Mouse (Mus musculus): ENCODE results near the gene Traf7. TPM values are rescaled to one million over a fixed set of nuclear protein-coding genes. Genes with fewer than 3 reads are reported as not detected.

Traf7 gene
- polyA plus RNA-seq, 1 experiment: 142 TPM

DNA sequence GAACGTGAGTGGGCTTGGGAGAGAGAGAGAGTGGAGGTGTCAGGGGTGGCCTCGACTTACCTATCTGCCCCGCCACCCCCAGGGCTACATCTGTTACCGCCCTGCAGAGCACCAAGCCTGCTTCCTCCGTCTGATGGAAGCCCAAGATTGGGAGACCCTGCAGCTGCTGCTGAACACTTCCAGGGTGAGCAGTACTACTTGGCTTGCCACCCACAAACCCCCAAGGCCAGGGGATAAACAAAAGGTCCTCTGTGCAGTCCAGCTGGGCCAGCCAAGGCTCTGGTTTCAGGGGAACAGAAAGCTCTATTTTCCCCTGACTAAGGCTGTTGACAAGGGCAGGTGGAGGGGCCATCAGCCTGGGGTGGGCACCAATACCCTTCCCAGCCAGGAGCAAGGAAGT, 53.2 kb downstream of the Traf7 start:
- no peak overlapping the region for H3ac ChIP-seq (ENCODE audit: control insufficient read depth, insufficient read length, low read depth)
- TF ChIP-seq USF1 (IDR thresholded peaks at IDR 0.05; ENCODE audit: low read depth) (no peak), CTCF (IDR thresholded peaks at IDR 0.05; ENCODE audit: control insufficient read depth, insufficient read depth, insufficient read length) (no peak), CEBPB (IDR thresholded peaks at IDR 0.05; ENCODE audit: low read depth) (no peak), MYOG (IDR thresholded peaks at IDR 0.05; ENCODE audit: control insufficient read depth, extremely low read depth, insufficient read length) (no peak), MYOD1 (IDR thresholded peaks at IDR 0.05; ENCODE audit: control insufficient read depth, insufficient read length, low read depth) (no peak), MAX (IDR thresholded peaks at IDR 0.05) (no peak), FOSL1 (IDR thresholded peaks at IDR 0.05; ENCODE audit: insufficient read depth, low read length, poor library complexity, severe bottlenecking) (no peak)
- peaks cover 20% of the 10 kb centered on the region for H3K79me3 ChIP-seq (ENCODE audit: low read depth)
- no peaks in the 10 kb centered on the region for H3K27me3 ChIP-seq (ENCODE audit: control insufficient read depth, insufficient read depth, insufficient read length)
- peaks cover 40% of the 10 kb centered on the region for H3K79me2 ChIP-seq (ENCODE audit: control insufficient read depth, insufficient read depth)
- H3K36me3 ChIP-seq (ENCODE audit: control insufficient read depth, insufficient read depth): peaks cover 47% of the 10 kb centered on the region
- H3K4me3 ChIP-seq (ENCODE audit: insufficient read depth, poor library complexity, severe bottlenecking): no peak overlapping the region

GRCm38 (mm10) chr17:24473612-24474275, 54.0 kb downstream of the Traf7 start, which contains the start of gene Bricd5:
Bricd5 (plus strand) TSS chr17:24473884.
- no peaks in the 10 kb centered on the region for H3K27me3 ChIP-seq (ENCODE audit: control insufficient read depth, insufficient read depth, insufficient read length)
- no peak within 1 kb of the TSS for H3K4me3 ChIP-seq (ENCODE audit: insufficient read depth, poor library complexity, severe bottlenecking)
- peaks cover 20% of the 10 kb centered on the region for H3K79me3 ChIP-seq (ENCODE audit: low read depth)
- H3ac ChIP-seq (ENCODE audit: control insufficient read depth, insufficient read length, low read depth): no peak within 1 kb of the TSS
- TF ChIP-seq CEBPB (IDR thresholded peaks at IDR 0.05; ENCODE audit: low read depth): no peak
- no peak for TF ChIP-seq MAX (IDR thresholded peaks at IDR 0.05)
- H3K79me2 ChIP-seq (ENCODE audit: control insufficient read depth, insufficient read depth): peaks cover 40% of the 10 kb centered on the region
- H3K36me3 ChIP-seq (ENCODE audit: control insufficient read depth, insufficient read depth): peaks cover 47% of the 10 kb centered on the region

DNA sequence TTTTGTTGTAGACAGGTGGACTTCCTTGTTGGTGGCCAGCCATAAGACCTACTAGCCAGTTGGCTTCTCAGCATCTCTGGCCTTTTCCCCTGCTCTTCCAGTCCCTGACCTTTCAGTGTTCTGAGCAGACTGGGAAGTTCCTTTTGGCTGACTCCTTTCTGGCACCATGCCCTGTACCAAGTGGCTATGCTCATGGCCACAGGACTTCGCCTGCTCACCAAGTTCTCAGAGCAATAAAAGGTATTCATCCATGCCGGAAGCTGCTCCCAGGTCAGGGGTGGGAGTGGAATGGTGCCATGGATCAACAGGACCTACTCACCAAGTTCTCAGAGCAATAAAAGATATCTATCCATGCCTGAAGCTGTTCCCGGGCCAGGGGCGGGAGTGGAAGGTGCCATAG, 55.2 kb downstream of the Traf7 start:
- peak overlapping the region; percentile 7 for H3K4me3 ChIP-seq (ENCODE audit: insufficient read depth, poor library complexity, severe bottlenecking)
- H3K36me3 ChIP-seq (ENCODE audit: control insufficient read depth, insufficient read depth): peaks cover 47% of the 10 kb centered on the region
- no peak overlapping the region for H3ac ChIP-seq (ENCODE audit: control insufficient read depth, insufficient read length, low read depth)
- no peaks in the 10 kb centered on the region for H3K27me3 ChIP-seq (ENCODE audit: control insufficient read depth, insufficient read depth, insufficient read length)
- peaks cover 30% of the 10 kb centered on the region for H3K79me2 ChIP-seq (ENCODE audit: control insufficient read depth, insufficient read depth)
- TF ChIP-seq FOSL1 (IDR thresholded peaks at IDR 0.05; ENCODE audit: insufficient read depth, low read length, poor library complexity, severe bottlenecking): no peak
- no peak for TF ChIP-seq MAX (IDR thresholded peaks at IDR 0.05)
- TF ChIP-seq MYOG (IDR thresholded peaks at IDR 0.05; ENCODE audit: control insufficient read depth, extremely low read depth, insufficient read length): no peak
- H3K79me3 ChIP-seq (ENCODE audit: low read depth): peaks cover 20% of the 10 kb centered on the region

- TF ChIP-seq MAX (IDR thresholded peaks at IDR 0.05) (peak; percentile 1), CTCF (IDR thresholded peaks at IDR 0.05; ENCODE audit: control insufficient read depth, insufficient read depth, insufficient read length) (no peak)
- Histone ChIP-seq H3K4me3 (ENCODE audit: insufficient read depth, poor library complexity, severe bottlenecking) (peak overlapping the region; percentile 68), H3ac (ENCODE audit: control insufficient read depth, insufficient read length, low read depth) (peak overlapping the region; percentile 94), H3K79me2 (ENCODE audit: control insufficient read depth, insufficient read depth) (peaks cover 27% of the 10 kb centered on the region), H3K36me3 (ENCODE audit: control insufficient read depth, insufficient read depth) (peaks cover 36% of the 10 kb centered on the region), H3K27me3 (ENCODE audit: control insufficient read depth, insufficient read depth, insufficient read length) (no peaks in the 10 kb centered on the region), H3K79me3 (ENCODE audit: low read depth) (peaks cover 16% of the 10 kb centered on the region)
Measured at GRCm38 (mm10) chr17:24470701-24471527, 56.8 kb downstream of the Traf7 start.

DNA sequence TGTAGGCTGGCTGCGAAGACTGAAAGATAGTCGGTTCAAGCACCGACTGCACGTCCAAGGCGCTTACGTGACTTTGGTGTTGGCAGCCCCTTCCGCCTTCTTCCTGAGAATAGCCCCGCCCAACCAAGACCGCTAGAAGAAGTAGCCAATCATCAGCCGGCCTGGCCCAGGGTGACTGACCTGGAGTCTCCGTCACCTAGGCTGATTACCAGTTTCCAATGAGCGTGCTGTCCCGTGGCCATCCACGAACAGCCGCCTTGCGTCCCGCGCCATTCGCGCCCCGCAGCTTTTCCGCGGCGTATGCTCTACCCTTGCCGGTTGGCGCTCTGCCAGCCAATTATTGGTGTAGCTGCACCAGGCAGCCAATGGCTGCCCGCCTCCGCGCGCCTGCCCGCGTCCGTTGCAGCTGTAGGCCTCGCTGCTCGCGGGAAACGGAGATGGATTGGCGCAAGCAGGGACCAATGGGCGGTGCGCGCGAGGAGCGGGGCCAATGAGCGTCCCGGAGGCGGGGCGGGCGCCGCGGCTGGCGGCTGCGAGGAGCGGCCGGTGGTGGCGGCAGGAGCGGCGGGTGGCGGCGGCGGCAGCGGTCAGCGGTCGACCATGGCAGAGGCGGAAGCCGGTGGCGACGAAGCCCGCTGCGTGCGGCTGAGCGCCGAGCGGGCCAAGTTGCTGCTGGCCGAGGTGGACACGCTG, 57.7 kb downstream of the Traf7 start, which contains the start of the genes E4f1 and Pgp:
Gene E4f1, minus strand, starts transcription at position 404 of the 693 bp plus-strand sequence.
Gene Pgp, plus strand, starts transcription at position 483 of the 693 bp plus-strand sequence.
- Histone ChIP-seq H3K4me3 (ENCODE audit: insufficient read depth, poor library complexity, severe bottlenecking) (peak within 1 kb of the TSS; percentile 68), H3K79me2 (ENCODE audit: control insufficient read depth, insufficient read depth) (peaks cover 27% of the 10 kb centered on the region), H3K36me3 (ENCODE audit: control insufficient read depth, insufficient read depth) (peaks cover 27% of the 10 kb centered on the region), H3ac (ENCODE audit: control insufficient read depth, insufficient read length, low read depth) (peak within 1 kb of the TSS; percentile 94), H3K27me3 (ENCODE audit: control insufficient read depth, insufficient read depth, insufficient read length) (no peaks in the 10 kb centered on the region), H3K79me3 (ENCODE audit: low read depth) (peaks cover 16% of the 10 kb centered on the region)
- peak; percentile 12 for TF ChIP-seq MAX (IDR thresholded peaks at IDR 0.05)
- no peak for TF ChIP-seq USF1 (IDR thresholded peaks at IDR 0.05; ENCODE audit: low read depth)
- TF ChIP-seq CTCF (IDR thresholded peaks at IDR 0.05; ENCODE audit: control insufficient read depth, insufficient read depth, insufficient read length): peak; percentile 0
- no peak for TF ChIP-seq CEBPB (IDR thresholded peaks at IDR 0.05; ENCODE audit: low read depth)

All from C2C12 (cell line).